Mouse (Mus musculus): ENCODE results near the gene Tmem201. TPM values are rescaled to one million over a fixed set of nuclear protein-coding genes. Genes with fewer than 3 reads are reported as not detected.
"Not testable (repeated sequence)": the region's sequence is repeated elsewhere in the genome, so short reads cannot be mapped to it uniquely, and the experiment has no call there.

Gene Tmem201
- polyA plus RNA-seq, 1 experiment from 2014 or later: 43.5 TPM

DNA sequence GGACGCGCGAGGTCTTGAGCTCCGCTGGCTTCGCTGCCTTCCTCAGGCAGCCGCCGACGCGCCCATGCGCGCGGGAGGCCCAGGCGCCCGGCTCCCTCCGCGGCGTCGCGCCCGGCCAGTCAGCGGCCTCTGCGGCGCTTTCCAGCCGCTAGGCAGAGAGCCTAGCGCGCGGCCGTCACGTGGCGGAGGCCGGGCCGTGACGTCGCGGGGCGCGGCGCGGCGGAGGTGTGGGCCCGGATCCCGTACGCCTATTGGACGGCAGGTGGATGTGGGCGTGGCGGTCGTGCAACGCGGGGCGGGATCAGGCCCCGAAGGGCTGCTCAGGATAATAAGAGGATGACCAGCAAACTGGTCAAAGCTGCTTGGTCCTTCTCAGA is 36.2 kb upstream of the Tmem201 start, which contains the start of gene Slc25a33:
Slc25a33 (minus strand) TSS at position 184 of the 377 bp plus-strand sequence.
- no peaks in the 10 kb centered on the region for H3K9me3 ChIP-seq (ENCODE audit: control insufficient read depth, low read length)
- peaks cover 13% of the 10 kb centered on the region for H3K4me1 ChIP-seq (replicated peaks; ENCODE audit: control insufficient read depth, insufficient read depth, low read length)
- no peaks in the 10 kb centered on the region for H3K36me3 ChIP-seq (ENCODE audit: control insufficient read depth, insufficient read depth)
- H3K4me2 ChIP-seq (ENCODE audit: low read length): peak within 1 kb of the TSS; percentile 100
- peak within 1 kb of the TSS; percentile 65 for H3K27ac ChIP-seq (ENCODE audit: low read length)
- peaks cover 15% of the 10 kb centered on the region for H3K27me3 ChIP-seq (replicated peaks; ENCODE audit: control insufficient read depth, insufficient read depth, low read length)
- ATAC-seq: peak; percentile 99
- H3K4me3 ChIP-seq (replicated peaks; ENCODE audit: low read length): peak within 1 kb of the TSS; percentile 87
- under 1% methylated on average over 45 of the region's 51 CpGs for WGBS
- H3K9ac ChIP-seq (replicated peaks; ENCODE audit: low read depth, low read length): peak within 1 kb of the TSS; percentile 84

DNA sequence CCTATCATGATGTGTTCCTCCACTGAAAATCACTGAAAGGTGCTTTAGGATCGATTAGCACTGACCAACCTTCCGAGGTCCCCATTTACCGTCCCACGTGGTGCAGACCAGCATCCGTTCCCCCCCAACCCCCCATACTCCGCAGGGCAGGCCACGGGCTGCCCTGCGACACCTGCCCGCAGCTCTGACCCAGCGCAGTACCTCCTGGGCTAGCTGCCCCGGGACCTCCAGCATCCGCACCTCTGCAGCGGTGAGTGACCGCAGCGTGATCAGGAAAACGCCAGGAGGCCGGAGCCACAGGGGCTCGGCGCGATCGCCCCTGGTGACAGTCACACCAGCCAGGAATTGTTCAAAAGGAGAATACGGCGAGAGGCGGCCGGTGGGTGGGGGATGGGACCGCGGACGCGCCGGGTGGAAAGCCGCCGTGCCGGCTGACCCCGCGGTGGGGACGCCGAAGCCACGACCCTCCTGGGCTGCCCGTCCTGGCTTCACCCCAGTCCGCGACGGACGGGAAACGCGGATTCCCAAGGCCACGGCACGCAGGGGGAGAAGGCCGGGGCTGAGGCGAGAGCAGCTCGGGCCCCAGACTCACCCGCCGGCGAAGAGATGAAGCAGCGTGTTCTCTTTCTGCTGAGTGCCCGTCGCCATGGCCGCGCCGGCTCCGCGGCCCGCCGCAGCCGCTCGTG is 35.7 kb upstream of the Tmem201 start:
- Histone ChIP-seq H3K9me3 (ENCODE audit: control insufficient read depth, low read length) (no peaks in the 10 kb centered on the region), H3K36me3 (ENCODE audit: control insufficient read depth, insufficient read depth) (no peaks in the 10 kb centered on the region), H3K27me3 (replicated peaks; ENCODE audit: control insufficient read depth, insufficient read depth, low read length) (peaks cover 15% of the 10 kb centered on the region), H3K27ac (ENCODE audit: low read length) (peak overlapping the region; percentile 65), H3K4me1 (replicated peaks; ENCODE audit: control insufficient read depth, insufficient read depth, low read length) (peaks cover 13% of the 10 kb centered on the region), H3K4me3 (replicated peaks; ENCODE audit: low read length) (peak overlapping the region; percentile 87), H3K4me2 (ENCODE audit: low read length) (peak overlapping the region; percentile 100), H3K9ac (replicated peaks; ENCODE audit: low read depth, low read length) (peak overlapping the region; percentile 84)
- under 1% methylated on average over 65 of the region's 65 CpGs for WGBS
- ATAC-seq: peak; percentile 71

DNA sequence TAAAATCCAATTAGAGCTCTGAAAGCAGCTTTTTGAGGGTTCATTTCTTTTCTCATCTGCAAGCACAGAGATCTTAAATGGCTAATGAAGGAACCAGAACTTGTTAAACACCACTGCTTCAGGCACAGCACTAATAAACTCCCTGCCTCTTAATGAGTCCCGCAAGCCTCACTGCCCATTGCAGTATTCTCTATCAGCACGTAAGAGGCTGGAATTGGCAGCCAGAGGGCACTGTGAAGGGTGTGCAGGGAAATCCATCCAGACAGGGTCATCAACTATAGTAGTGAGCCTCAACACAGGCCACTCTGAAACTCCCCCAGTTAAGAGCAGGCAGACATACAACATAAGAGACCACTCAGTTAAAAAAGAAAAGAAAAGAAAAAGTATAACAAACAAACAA is 34.5 kb upstream of the Tmem201 start:
- WGBS: 1% methylated on average over 2 of the region's 2 CpGs
- Histone ChIP-seq H3K27ac (ENCODE audit: low read length) (no peak overlapping the region), H3K4me1 (replicated peaks; ENCODE audit: control insufficient read depth, insufficient read depth, low read length) (peaks cover 13% of the 10 kb centered on the region), H3K9ac (replicated peaks; ENCODE audit: low read depth, low read length) (no peak overlapping the region), H3K9me3 (ENCODE audit: control insufficient read depth, low read length) (no peaks in the 10 kb centered on the region), H3K27me3 (replicated peaks; ENCODE audit: control insufficient read depth, insufficient read depth, low read length) (peaks cover 15% of the 10 kb centered on the region), H3K4me3 (replicated peaks; ENCODE audit: low read length) (no peak overlapping the region), H3K36me3 (ENCODE audit: control insufficient read depth, insufficient read depth) (no peaks in the 10 kb centered on the region), H3K4me2 (ENCODE audit: low read length) (no peak overlapping the region; the same call in 1 of the 2 replicates)
- no peak for ATAC-seq

- Histone ChIP-seq H3K4me2 (ENCODE audit: low read length) (no peak overlapping the region), H3K9ac (replicated peaks; ENCODE audit: low read depth, low read length) (no peak overlapping the region), H3K36me3 (ENCODE audit: control insufficient read depth, insufficient read depth) (no peaks in the 10 kb centered on the region), H3K9me3 (ENCODE audit: control insufficient read depth, low read length) (no peaks in the 10 kb centered on the region), H3K27me3 (replicated peaks; ENCODE audit: control insufficient read depth, insufficient read depth, low read length) (peaks cover 1% of the 10 kb centered on the region; the same call in 1 of the 2 replicates), H3K4me1 (replicated peaks; ENCODE audit: control insufficient read depth, insufficient read depth, low read length) (no peaks in the 10 kb centered on the region), H3K4me3 (replicated peaks; ENCODE audit: low read length) (no peak overlapping the region), H3K27ac (ENCODE audit: low read length) (no peak overlapping the region)
- WGBS: 92% methylated on average over 5 of the region's 5 CpGs
- ATAC-seq: no peak
Measured at GRCm38 (mm10) chr4:149765201-149765600, 27.4 kb upstream of the Tmem201 start.

DNA sequence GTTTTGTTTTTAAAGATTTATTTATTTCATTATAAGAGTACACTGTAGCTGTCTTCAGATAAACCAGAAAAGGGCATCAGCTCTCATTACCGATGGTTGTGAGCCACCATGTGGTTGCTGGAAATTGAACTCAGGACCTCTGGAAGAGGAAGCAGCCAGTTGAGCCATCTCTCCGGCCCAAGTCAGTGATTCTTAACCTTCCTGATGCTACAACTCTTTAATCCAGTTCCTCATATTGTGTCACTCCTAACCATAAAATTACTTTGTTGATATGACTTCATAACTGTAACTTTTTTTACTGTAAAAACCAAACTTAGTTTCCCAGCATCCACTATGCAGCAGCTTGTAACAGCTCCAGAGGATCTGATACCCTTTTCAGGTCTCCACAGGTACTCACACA is 25.5 kb upstream of the Tmem201 start:
- 88% methylated on average over 2 of the region's 2 CpGs for WGBS

DNA sequence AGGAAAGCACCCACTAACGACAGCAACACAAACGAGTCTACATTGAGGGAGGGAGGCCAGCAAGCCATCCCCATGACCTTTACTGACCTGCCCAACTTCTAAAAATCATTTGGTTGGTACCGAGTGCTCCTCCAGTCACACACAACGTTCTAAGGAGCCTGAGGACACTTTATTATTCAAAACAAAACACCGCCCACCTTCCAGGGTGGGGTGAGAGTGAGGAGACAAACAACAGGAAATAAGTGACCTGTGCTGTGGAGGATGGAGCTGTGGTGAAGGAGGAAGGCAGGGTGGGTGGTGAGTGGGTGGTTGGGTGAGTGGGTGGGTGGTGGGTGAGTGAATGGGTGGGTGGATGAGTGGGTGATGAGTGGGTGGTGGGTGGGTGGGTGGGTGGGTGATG is 21.7 kb upstream of the Tmem201 start:
- WGBS: 48% methylated on average over 5 of the region's 5 CpGs
- Histone ChIP-seq H3K27me3 (replicated peaks; ENCODE audit: control insufficient read depth, insufficient read depth, low read length) (no peaks in the 10 kb centered on the region), H3K27ac (ENCODE audit: low read length) (no peak overlapping the region), H3K9ac (replicated peaks; ENCODE audit: low read depth, low read length) (no peak overlapping the region), H3K4me3 (replicated peaks; ENCODE audit: low read length) (no peak overlapping the region), H3K9me3 (ENCODE audit: control insufficient read depth, low read length) (no peaks in the 10 kb centered on the region), H3K4me1 (replicated peaks; ENCODE audit: control insufficient read depth, insufficient read depth, low read length) (no peaks in the 10 kb centered on the region), H3K4me2 (ENCODE audit: low read length) (no peak overlapping the region), H3K36me3 (ENCODE audit: control insufficient read depth, insufficient read depth) (no peaks in the 10 kb centered on the region)
- no peak for ATAC-seq

More for the DNA sequence above, 25.5 kb upstream of the Tmem201 start:
- no peaks in the 10 kb centered on the region for H3K36me3 ChIP-seq (ENCODE audit: control insufficient read depth, insufficient read depth)
- no peaks in the 10 kb centered on the region for H3K27me3 ChIP-seq (replicated peaks; ENCODE audit: control insufficient read depth, insufficient read depth, low read length)
- H3K9me3 ChIP-seq (ENCODE audit: control insufficient read depth, low read length): no peaks in the 10 kb centered on the region
- ATAC-seq: no peak
- H3K9ac ChIP-seq (replicated peaks; ENCODE audit: low read depth, low read length): no peak overlapping the region
- H3K4me1 ChIP-seq (replicated peaks; ENCODE audit: control insufficient read depth, insufficient read depth, low read length): no peaks in the 10 kb centered on the region
- H3K27ac ChIP-seq (ENCODE audit: low read length): no peak overlapping the region
- H3K4me2 ChIP-seq (ENCODE audit: low read length): no peak overlapping the region
- no peak overlapping the region for H3K4me3 ChIP-seq (replicated peaks; ENCODE audit: low read length)

DNA sequence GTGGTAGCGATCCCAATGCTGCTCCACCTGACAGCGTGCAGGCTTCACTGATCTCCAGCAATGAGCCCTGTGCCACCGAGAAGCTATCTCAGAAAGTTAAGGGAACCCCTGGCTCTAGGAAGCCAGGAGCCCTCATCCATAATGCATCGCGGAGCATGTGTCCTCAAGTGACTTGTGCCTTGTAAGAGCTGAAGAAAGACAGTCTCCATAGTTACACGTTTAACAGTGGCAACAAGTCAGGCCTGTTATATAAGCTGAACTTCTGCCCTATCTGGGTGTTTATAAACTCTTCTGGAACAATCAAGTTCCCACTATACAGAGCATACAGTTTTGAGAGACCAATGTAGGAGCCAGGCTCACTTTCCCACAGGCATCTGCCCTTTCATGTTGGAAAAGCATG is 20.6 kb upstream of the Tmem201 start:
- no peak overlapping the region for H3K27ac ChIP-seq (ENCODE audit: low read length)
- H3K4me2 ChIP-seq (ENCODE audit: low read length): no peak overlapping the region
- H3K27me3 ChIP-seq (replicated peaks; ENCODE audit: control insufficient read depth, insufficient read depth, low read length): no peaks in the 10 kb centered on the region
- no peaks in the 10 kb centered on the region for H3K36me3 ChIP-seq (ENCODE audit: control insufficient read depth, insufficient read depth)
- ATAC-seq: no peak
- no peaks in the 10 kb centered on the region for H3K4me1 ChIP-seq (replicated peaks; ENCODE audit: control insufficient read depth, insufficient read depth, low read length)
- H3K4me3 ChIP-seq (replicated peaks; ENCODE audit: low read length): no peak overlapping the region
- no peak overlapping the region for H3K9ac ChIP-seq (replicated peaks; ENCODE audit: low read depth, low read length)
- 86% methylated on average over 6 of the region's 6 CpGs for WGBS
- H3K9me3 ChIP-seq (ENCODE audit: control insufficient read depth, low read length): no peaks in the 10 kb centered on the region

DNA sequence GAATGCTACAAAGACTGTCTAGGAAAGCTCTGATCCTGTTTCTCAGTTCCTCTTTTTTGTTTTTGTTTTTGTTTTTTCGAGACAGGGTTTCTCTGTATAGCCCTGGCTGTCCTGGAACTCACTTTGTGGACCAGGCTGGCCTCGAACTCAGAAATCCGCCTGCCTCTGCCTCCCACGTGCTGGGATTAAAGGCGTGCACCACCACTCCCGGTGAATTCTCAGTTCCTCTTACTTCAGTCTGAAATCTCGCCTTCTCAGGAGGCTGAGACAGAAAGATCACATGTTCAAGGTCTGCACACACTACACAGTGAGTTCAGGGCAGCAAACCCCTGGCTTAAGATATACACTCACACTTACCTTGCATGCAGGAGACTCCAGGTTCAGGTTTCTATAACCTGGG is 18.7 kb upstream of the Tmem201 start:
- H3K9me3 ChIP-seq (ENCODE audit: control insufficient read depth, low read length); H3K36me3 ChIP-seq (ENCODE audit: control insufficient read depth, insufficient read depth); H3K4me3 ChIP-seq (replicated peaks; ENCODE audit: low read length); H3K4me2 ChIP-seq (ENCODE audit: low read length); H3K27ac ChIP-seq (ENCODE audit: low read length); H3K27me3 ChIP-seq (replicated peaks; ENCODE audit: control insufficient read depth, insufficient read depth, low read length); ATAC-seq; H3K9ac ChIP-seq (replicated peaks; ENCODE audit: low read depth, low read length); H3K4me1 ChIP-seq (replicated peaks; ENCODE audit: control insufficient read depth, insufficient read depth, low read length): not testable (repeated sequence)
- 94% methylated on average over 7 of the region's 7 CpGs for WGBS

DNA sequence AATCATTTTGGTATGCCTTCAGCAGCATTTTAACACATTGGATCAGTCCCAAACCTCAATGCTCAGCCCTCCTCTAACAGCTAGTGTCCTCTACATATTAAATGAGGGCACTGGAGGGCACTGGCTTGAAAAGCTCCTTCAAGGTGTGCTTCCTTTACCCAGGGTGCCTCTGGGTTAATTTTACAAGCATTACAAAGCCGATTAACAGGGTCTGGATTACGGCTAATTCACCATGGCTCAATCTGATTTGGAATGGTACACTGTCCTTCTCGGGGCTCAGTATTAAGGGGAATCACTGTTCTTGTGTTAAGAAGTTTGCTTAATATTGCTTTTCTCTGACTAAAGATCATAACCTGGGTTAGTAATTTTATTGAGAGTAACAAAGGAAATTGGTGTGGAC is 15.0 kb upstream of the Tmem201 start:
- WGBS: 72% methylated on average over 3 of the region's 3 CpGs
- Histone ChIP-seq H3K27ac (ENCODE audit: low read length) (no peak overlapping the region), H3K4me1 (replicated peaks; ENCODE audit: control insufficient read depth, insufficient read depth, low read length) (0 out of 2 replicates have a peak, but pooled peaks cover 3% of the 10 kb centered on the region), H3K36me3 (ENCODE audit: control insufficient read depth, insufficient read depth) (no peaks in the 10 kb centered on the region), H3K9ac (replicated peaks; ENCODE audit: low read depth, low read length) (no peak overlapping the region), H3K4me2 (ENCODE audit: low read length) (no peak overlapping the region), H3K4me3 (replicated peaks; ENCODE audit: low read length) (no peak overlapping the region), H3K9me3 (ENCODE audit: control insufficient read depth, low read length) (no peaks in the 10 kb centered on the region), H3K27me3 (replicated peaks; ENCODE audit: control insufficient read depth, insufficient read depth, low read length) (no peaks in the 10 kb centered on the region)
- no peak for ATAC-seq
